Mouse (Mus musculus): ENCODE measurements at regions not wholly inside any gene's neighbourhood (a gene's known extent, or its start where the extent isn't known, plus 50 kb on each side); places are given as distances from the start of the nearest gene placed in this dataset.

- TF ChIP-seq GATA1 (IDR thresholded peaks at IDR 0.05; ENCODE audit: low read depth, low read length) (no peak), USF2 (IDR thresholded peaks at IDR 0.05; ENCODE audit: borderline replicate concordance in 1 of 2, insufficient read depth in 1 of 2, low read depth in 1 of 2, low read length in 2 of 2) (no peak), USF1 (IDR thresholded peaks at IDR 0.05; ENCODE audit: low read depth, low read length) (no peak), NRF1 (IDR thresholded peaks at IDR 0.05; ENCODE audit: insufficient read depth, low read depth, low read length, poor library complexity, severe bottlenecking) (no peak), SIN3A (IDR thresholded peaks at IDR 0.05; ENCODE audit: low read length) (no peak), GABPA (IDR thresholded peaks at IDR 0.05; ENCODE audit: low read depth, low read length) (no peak), ELF1 (IDR thresholded peaks at IDR 0.05; ENCODE audit: low read depth, low read length) (no peak), MYB (IDR thresholded peaks at IDR 0.05; ENCODE audit: low read depth, low read length) (no peak), TAL1 (IDR thresholded peaks at IDR 0.05; ENCODE audit: low read length) (no peak), MXI1 (IDR thresholded peaks at IDR 0.05; ENCODE audit: low read depth, low read length) (no peak), RCOR1 (IDR thresholded peaks at IDR 0.05; ENCODE audit: low read depth, low read length) (no peak)
- Histone ChIP-seq H3K9ac (ENCODE audit: control insufficient read depth, low read depth, low read length, poor library complexity, severe bottlenecking) (no peak overlapping the region), H3K4me3 (ENCODE audit: control insufficient read depth in 1 of 2, insufficient read depth in 1 of 2, low read depth in 2 of 2, low read length in 2 of 2) (no peak overlapping the region), H3K27me3 (ENCODE audit: control insufficient read depth in 1 of 2, insufficient read depth in 2 of 2, low read length in 2 of 2) (no peaks in the 10 kb centered on the region), H3K27ac (ENCODE audit: control insufficient read depth, low read depth, low read length) (no peak overlapping the region), H3K79me2 (ENCODE audit: control insufficient read depth, insufficient read depth, low read length, poor library complexity) (no peaks in the 10 kb centered on the region), H3K36me3 (ENCODE audit: control insufficient read depth in 1 of 2, insufficient read depth in 2 of 2, low read length in 2 of 2) (peaks cover 0 to 33% of the 10 kb centered on the region in 2 experiments; a peak in 2 of 4 replicates), H3K4me1 (ENCODE audit: control insufficient read depth in 1 of 2, insufficient read depth in 2 of 2, low read length in 2 of 2) (peaks cover 24 to 32% of the 10 kb centered on the region in 2 experiments), H3K9me3 (replicated peaks; ENCODE audit: insufficient read depth, low read length) (no peaks in the 10 kb centered on the region)
- DNase-seq (ENCODE audit: low read depth, low spot score) = no peak
Observed at GRCm38 (mm10) chr5:64575896-64576295, 227.3 kb upstream of the Klf3 start.

DNA sequence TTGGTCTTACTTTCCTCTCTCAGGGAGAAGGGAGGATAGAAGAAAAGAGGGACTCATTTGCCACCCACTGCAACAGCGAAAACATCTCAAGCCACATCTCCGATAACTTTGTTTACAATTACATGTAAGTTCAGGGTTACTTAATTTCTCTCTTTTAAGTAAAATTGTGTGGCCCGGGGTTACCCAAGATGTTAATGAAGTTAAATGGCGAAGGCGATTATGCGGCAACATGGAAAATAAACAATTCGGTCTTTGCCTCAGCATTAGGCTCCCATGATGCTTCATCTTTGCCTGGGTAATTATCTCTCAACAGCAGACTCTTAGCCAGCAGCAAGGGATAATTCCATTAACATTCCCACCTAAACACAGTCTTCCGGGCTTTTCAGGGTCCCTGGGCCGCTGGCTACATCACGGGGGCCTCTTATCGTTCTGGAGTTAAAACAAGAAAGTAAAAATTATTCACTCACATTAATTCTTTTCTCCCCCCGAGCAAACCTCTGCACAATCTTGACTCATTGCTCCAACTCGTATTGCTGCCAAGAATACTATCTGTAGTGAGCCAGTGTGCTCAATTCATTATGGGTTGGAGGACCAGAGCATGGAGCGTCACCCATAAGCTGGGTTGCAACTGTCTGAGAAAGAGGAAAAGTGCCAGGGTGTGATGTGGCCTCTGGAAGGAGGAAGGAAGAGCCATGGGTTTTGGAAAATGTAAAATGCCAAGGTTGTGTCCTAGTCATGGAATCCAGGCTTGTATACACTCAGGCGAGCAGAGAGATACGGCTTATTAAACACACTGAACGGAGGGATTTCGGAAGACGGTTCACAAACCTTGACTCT, 226.5 kb upstream of the Klf3 start:
- TF ChIP-seq RCOR1 (IDR thresholded peaks at IDR 0.05; ENCODE audit: low read depth, low read length) = peak; percentile 42; the same call in 1 of the 2 replicates
- no peak for TF ChIP-seq ZKSCAN1 (IDR thresholded peaks at IDR 0.05; ENCODE audit: low read depth, low read length)
- no peak for TF ChIP-seq ETS1 (IDR thresholded peaks at IDR 0.05; ENCODE audit: low read depth, low read length)
- TF ChIP-seq NRF1 (IDR thresholded peaks at IDR 0.05; ENCODE audit: insufficient read depth, low read depth, low read length, poor library complexity, severe bottlenecking) = no peak
- TF ChIP-seq JUND (IDR thresholded peaks at IDR 0.05; ENCODE audit: low read depth, low read length) = no peak
- no peak for TF ChIP-seq BHLHE40 (IDR thresholded peaks at IDR 0.05; ENCODE audit: borderline replicate concordance, low read depth, low read length)
- peak in 1 of 2 experiments; percentile 31; a peak in 1 of 4 replicates for TF ChIP-seq EP300 (IDR thresholded peaks at IDR 0.05; ENCODE audit: low read depth in 1 of 2, low read length in 2 of 2)
- TF ChIP-seq TCF12 (IDR thresholded peaks at IDR 0.05; ENCODE audit: low read depth, low read length) = peak; percentile 32; the same call in 1 of the 2 replicates
- TF ChIP-seq ZC3H11A (IDR thresholded peaks at IDR 0.05; ENCODE audit: low read depth, low read length) = no peak
- TF ChIP-seq GATA1 (IDR thresholded peaks at IDR 0.05; ENCODE audit: low read depth, low read length) = 0 out of 2 replicates have a peak, but pooled peaks have one; percentile 13
- no peak for TF ChIP-seq MYB (IDR thresholded peaks at IDR 0.05; ENCODE audit: low read depth, low read length)
- TF ChIP-seq ELF1 (IDR thresholded peaks at IDR 0.05; ENCODE audit: low read depth, low read length) = no peak
- DNase-seq (ENCODE audit: low read depth, low spot score) = peak; percentile 40
- Histone ChIP-seq H3K4me3 (ENCODE audit: control insufficient read depth in 1 of 2, insufficient read depth in 1 of 2, low read depth in 2 of 2, low read length in 2 of 2) (no peak overlapping the region), H3K27ac (ENCODE audit: control insufficient read depth, low read depth, low read length) (peak overlapping the region; percentile 4), H3K4me1 (ENCODE audit: control insufficient read depth in 1 of 2, insufficient read depth in 2 of 2, low read length in 2 of 2) (peaks cover 28 to 39% of the 10 kb centered on the region in 2 experiments), H3K9ac (ENCODE audit: control insufficient read depth, low read depth, low read length, poor library complexity, severe bottlenecking) (no peak overlapping the region), H3K36me3 (ENCODE audit: control insufficient read depth in 1 of 2, insufficient read depth in 2 of 2, low read length in 2 of 2) (peaks cover 0 to 36% of the 10 kb centered on the region in 2 experiments; a peak in 2 of 4 replicates), H3K9me3 (replicated peaks; ENCODE audit: insufficient read depth, low read length) (no peaks in the 10 kb centered on the region), H3K79me2 (ENCODE audit: control insufficient read depth, insufficient read depth, low read length, poor library complexity) (no peaks in the 10 kb centered on the region), H3K27me3 (ENCODE audit: control insufficient read depth in 1 of 2, insufficient read depth in 2 of 2, low read length in 2 of 2) (no peaks in the 10 kb centered on the region)

Measured in MEL (cell line).